Comparison of ENCODE assay signal across 8 mouse cellular contexts in genomic region chr10:80566375-80567092, GRCm38 (mm10). TPM values are rescaled to one million over a fixed set of nuclear protein-coding genes. Genes with fewer than 3 reads are reported as not detected.
A peak's percentile ranks its signal among the peaks of the same experiment; 100 is the strongest.
DNase-seq lines count a peak whose midpoint lies in the region; ATAC-seq and TF ChIP-seq lines count a peak whose summit lies in the region.

No protein-coding gene starts in this region.

- H3K36me3 ChIP-seq in heart, embryonic 14.5 days (ENCODE audit: control insufficient read depth, insufficient read depth, low read length), result peaks cover 19% of the 10 kb centered on the region; the same call in 1 of the 2 replicates

- 32% methylated on average over 17 of the region's 17 CpGs for WGBS in heart, embryonic 14.5 days
- WGBS in lung, adult 2 months, result 29% methylated on average over 17 of the region's 17 CpGs

- no peak overlapping the region for H3K27ac ChIP-seq in embryonic fibroblast, embryonic 13.5 days (ENCODE audit: insufficient read depth, low read length)
- no peak overlapping the region for H3K27ac ChIP-seq in heart, embryonic 14.5 days (replicated peaks in 1 of 2; ENCODE audit: control insufficient read depth in 1 of 2, insufficient read depth in 1 of 2, low read depth in 2 of 2, low read length in 2 of 2)

- no peaks in the 10 kb centered on the region for H3K9me3 ChIP-seq in heart, embryonic 14.5 days (ENCODE audit: control insufficient read depth, low read length)

- H3K4me2 ChIP-seq in heart, embryonic 14.5 days (ENCODE audit: low read length), result no peak overlapping the region

- no peak overlapping the region for H3K9ac ChIP-seq in heart, embryonic 14.5 days (ENCODE audit: low read length)

- no peak for TF ChIP-seq POLR2A in embryonic fibroblast, embryonic 13.5 days (IDR thresholded peaks at IDR 0.05; ENCODE audit: low read depth, low read length)
- TF ChIP-seq POLR2A in lung, adult 2 months (IDR thresholded peaks at IDR 0.05; ENCODE audit: borderline replicate concordance, extremely low read depth, low read depth, low read length), result no peak

- DNase-seq in CD8-positive naive resting alpha-beta T cell, adult 2 months (ENCODE audit: low read depth in 2 of 2, low spot score in 2 of 2), result peak; percentile 87 to 92
- DNase-seq in brain, adult 2 months (ENCODE audit: low read depth, low spot score), result peak; percentile 93
- DNase-seq in kidney, postnatal 25 days, result peak; percentile 85 to 93
- peak; percentile 91 for DNase-seq in lung, adult 2 months
- peak; percentile 77 to 82 for DNase-seq in thymus, adult 18-20 months

- TF ChIP-seq CTCF in embryonic fibroblast, embryonic 13.5 days (IDR thresholded peaks at IDR 0.05; ENCODE audit: borderline replicate concordance, insufficient read depth, low read length), result peak; percentile 98
- peak; percentile 93 for TF ChIP-seq CTCF in lung, adult 2 months (IDR thresholded peaks at IDR 0.05; ENCODE audit: insufficient read depth, low read length)

- ATAC-seq in heart, embryonic 14.5 days (ENCODE audit: insufficient number of reproducible peaks, insufficient read depth, low FRiP score, low read depth), result 0 out of 2 replicates have a peak, but pooled peaks have one; percentile 12
- peak; percentile 55 for ATAC-seq in neutrophil, adult 5-6 weeks (ENCODE audit: extremely low read depth, insufficient number of reproducible peaks, low FRiP score, poor library complexity, severe bottlenecking)

- H3K4me1 ChIP-seq in embryonic fibroblast, embryonic 13.5 days (ENCODE audit: control insufficient read depth, insufficient read depth, low read length), result no peaks in the 10 kb centered on the region
- H3K4me1 ChIP-seq in heart, embryonic 14.5 days (ENCODE audit: control insufficient read depth in 2 of 2, insufficient read depth in 2 of 2, low read length in 2 of 2), result peaks cover 18 to 36% of the 10 kb centered on the region in 2 experiments
- 0 out of 2 replicates have a peak, but pooled peaks cover 2% of the 10 kb centered on the region for H3K4me1 ChIP-seq in lung, adult 2 months (ENCODE audit: control insufficient read depth, insufficient read depth, low read length)

- no peak overlapping the region for H3K4me3 ChIP-seq in embryonic fibroblast, embryonic 13.5 days (ENCODE audit: insufficient read depth, low read length)
- H3K4me3 ChIP-seq in heart, embryonic 14.5 days (ENCODE audit: control insufficient read depth in 1 of 2, insufficient read depth in 1 of 2, low read depth in 1 of 2, low read length in 2 of 2), result no peak overlapping the region
- H3K4me3 ChIP-seq in lung, adult 2 months (replicated peaks; ENCODE audit: extremely low read depth, low read depth, low read length), result no peak overlapping the region

- H3K27me3 ChIP-seq in heart, embryonic 14.5 days (ENCODE audit: control insufficient read depth, insufficient read depth, low read length), result no peaks in the 10 kb centered on the region

RNA-seq across cellular contexts. Expression of gene Rexo1, which starts 5.2 kb away (rescaled TPM):
- polyA plus RNA-seq in embryonic fibroblast, embryonic 13.5 days (2011; ENCODE audit: insufficient read length, low read depth, missing spikeins), result 19.4 and 21.9 TPM in 2 replicates
- polyA plus RNA-seq in heart, embryonic 14.5 days (2014; fragmentation: Nextera tagmentation; extraction: Ambion mirVana), result 16.7 and 17.0 TPM in 2 replicates
- polyA plus RNA-seq in lung, adult 2 months (2012; rRNA removed), result 61.8 and 62.7 TPM in 2 replicates
- total RNA-seq in neutrophil, adult 5-6 weeks (2017), result 29.3 and 35.4 TPM in 2 replicates

RNA-seq across cellular contexts. Expression of gene Klf16, which starts 10.6 kb away (rescaled TPM):
- 15.5 and 15.9 TPM in 2 replicates for polyA plus RNA-seq in embryonic fibroblast, embryonic 13.5 days (2011; ENCODE audit: insufficient read length, low read depth, missing spikeins)
- 3.5 and 5.0 TPM in 2 replicates for polyA plus RNA-seq in heart, embryonic 14.5 days (2014; fragmentation: Nextera tagmentation; extraction: Ambion mirVana)
- 24.8 and 31.5 TPM in 2 replicates for polyA plus RNA-seq in lung, adult 2 months (2012; rRNA removed)
- 6.5 and 8.0 TPM in 2 replicates for total RNA-seq in neutrophil, adult 5-6 weeks (2017)

RNA-seq across cellular contexts. Expression of gene Abhd17a, which starts 23.6 kb away (rescaled TPM):
- 42.1 and 58.7 TPM in 2 replicates for polyA plus RNA-seq in embryonic fibroblast, embryonic 13.5 days (2011; ENCODE audit: insufficient read length, low read depth, missing spikeins)
- polyA plus RNA-seq in heart, embryonic 14.5 days (2014; fragmentation: Nextera tagmentation; extraction: Ambion mirVana), result 119 and 141 TPM in 2 replicates
- polyA plus RNA-seq in lung, adult 2 months (2012; rRNA removed), result 191 and 262 TPM in 2 replicates
- 26.4 and 33.0 TPM in 2 replicates for total RNA-seq in neutrophil, adult 5-6 weeks (2017)

RNA-seq across cellular contexts. Expression of gene Atp8b3, which starts 27.6 kb away (rescaled TPM):
- not detected in 2 replicates for polyA plus RNA-seq in embryonic fibroblast, embryonic 13.5 days (2011; ENCODE audit: insufficient read length, low read depth, missing spikeins)
- 0.08 and 0.09 TPM in 2 replicates for polyA plus RNA-seq in heart, embryonic 14.5 days (2014; fragmentation: Nextera tagmentation; extraction: Ambion mirVana)
- 0.08 and 0.11 TPM in 2 replicates for polyA plus RNA-seq in lung, adult 2 months (2012; rRNA removed)
- 0.12 and 0.23 TPM in 2 replicates for total RNA-seq in neutrophil, adult 5-6 weeks (2017)

RNA-seq across cellular contexts. Expression of gene Scamp4, which starts 36.1 kb away (rescaled TPM):
- polyA plus RNA-seq in embryonic fibroblast, embryonic 13.5 days (2011; ENCODE audit: insufficient read length, low read depth, missing spikeins), result 57.3 and 62.2 TPM in 2 replicates
- polyA plus RNA-seq in heart, embryonic 14.5 days (2014; fragmentation: Nextera tagmentation; extraction: Ambion mirVana), result 65.9 and 67.1 TPM in 2 replicates
- polyA plus RNA-seq in lung, adult 2 months (2012; rRNA removed), result 91.4 and 110 TPM in 2 replicates
- 11.2 and 13.3 TPM in 2 replicates for total RNA-seq in neutrophil, adult 5-6 weeks (2017)
